Mouse (Mus musculus): ENCODE data around the gene Abhd12. TPM values are rescaled to one million over a fixed set of nuclear protein-coding genes. Genes with fewer than 3 reads are reported as not detected.

The Abhd12 gene
- polyA plus RNA-seq, 1 experiment from 2014 or later, result 89.8 TPM

- WGBS, result 93% methylated on average over 6 of the region's 6 CpGs
Observed at GRCm38 (mm10) chr2:150900341-150900740, 4.2 kb downstream of the Abhd12 start.

DNA sequence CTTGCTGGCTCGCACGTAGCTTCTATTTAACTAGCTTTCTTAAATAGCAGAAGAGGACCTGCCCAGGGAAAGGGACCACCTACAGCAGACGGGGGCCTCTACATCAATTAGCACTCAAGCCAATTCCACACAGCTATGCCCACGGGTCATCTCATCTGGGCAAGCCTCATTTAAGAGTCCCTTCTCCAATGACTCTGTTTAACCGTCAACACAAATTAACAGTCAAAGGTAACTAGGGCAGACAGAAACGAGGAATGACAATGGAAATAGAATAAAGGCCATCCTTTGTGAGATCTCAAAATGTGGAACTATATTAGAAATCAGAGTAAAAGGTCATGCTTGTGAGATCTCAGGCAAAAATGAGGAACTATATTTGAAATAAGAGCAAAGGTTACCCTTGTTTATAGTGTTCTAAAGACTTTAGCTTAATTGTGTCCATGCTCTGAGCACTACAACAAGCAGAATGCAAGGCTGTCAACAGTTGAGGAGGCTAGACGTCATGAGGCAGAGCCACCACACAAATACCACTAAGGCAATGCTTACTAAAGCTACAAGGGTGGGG, 8.8 kb downstream of the Abhd12 start:
- Histone ChIP-seq H3K36me3 (ENCODE audit: control insufficient read depth, insufficient read depth, low read length) (0 out of 2 replicates have a peak, but pooled peaks cover 7% of the 10 kb centered on the region), H3K4me1 (ENCODE audit: control insufficient read depth, insufficient read depth, low read length) (no peaks in the 10 kb centered on the region), H3K27me3 (replicated peaks; ENCODE audit: control insufficient read depth, insufficient read depth, low read length) (no peaks in the 10 kb centered on the region), H3K4me2 (ENCODE audit: low read length) (no peak overlapping the region), H3K4me3 (ENCODE audit: low read depth, low read length) (no peak overlapping the region), H3K27ac (ENCODE audit: low read depth, low read length) (no peak overlapping the region), H3K9me3 (replicated peaks; ENCODE audit: control insufficient read depth, low read length) (no peaks in the 10 kb centered on the region), H3K9ac (ENCODE audit: low read length) (no peak overlapping the region)
- 76% methylated on average over 7 of the region's 7 CpGs for WGBS
- DNase-seq (ENCODE audit: low spot score), result no peak
- ATAC-seq, result no peak

More at GRCm38 (mm10) chr2:150900341-150900740, 4.2 kb downstream of the Abhd12 start:
- Histone ChIP-seq H3K4me1 (ENCODE audit: control insufficient read depth, insufficient read depth, low read length) (peaks cover 12% of the 10 kb centered on the region), H3K4me2 (ENCODE audit: low read length) (no peak overlapping the region), H3K27me3 (replicated peaks; ENCODE audit: control insufficient read depth, insufficient read depth, low read length) (no peaks in the 10 kb centered on the region), H3K4me3 (ENCODE audit: low read depth, low read length) (no peak overlapping the region), H3K27ac (ENCODE audit: low read depth, low read length) (no peak overlapping the region), H3K9me3 (replicated peaks; ENCODE audit: control insufficient read depth, low read length) (no peaks in the 10 kb centered on the region), H3K9ac (ENCODE audit: low read length) (no peak overlapping the region), H3K36me3 (ENCODE audit: control insufficient read depth, insufficient read depth, low read length) (0 out of 2 replicates have a peak, but pooled peaks cover 7% of the 10 kb centered on the region)
- no peak for ATAC-seq
- no peak for DNase-seq (ENCODE audit: low spot score)

DNA sequence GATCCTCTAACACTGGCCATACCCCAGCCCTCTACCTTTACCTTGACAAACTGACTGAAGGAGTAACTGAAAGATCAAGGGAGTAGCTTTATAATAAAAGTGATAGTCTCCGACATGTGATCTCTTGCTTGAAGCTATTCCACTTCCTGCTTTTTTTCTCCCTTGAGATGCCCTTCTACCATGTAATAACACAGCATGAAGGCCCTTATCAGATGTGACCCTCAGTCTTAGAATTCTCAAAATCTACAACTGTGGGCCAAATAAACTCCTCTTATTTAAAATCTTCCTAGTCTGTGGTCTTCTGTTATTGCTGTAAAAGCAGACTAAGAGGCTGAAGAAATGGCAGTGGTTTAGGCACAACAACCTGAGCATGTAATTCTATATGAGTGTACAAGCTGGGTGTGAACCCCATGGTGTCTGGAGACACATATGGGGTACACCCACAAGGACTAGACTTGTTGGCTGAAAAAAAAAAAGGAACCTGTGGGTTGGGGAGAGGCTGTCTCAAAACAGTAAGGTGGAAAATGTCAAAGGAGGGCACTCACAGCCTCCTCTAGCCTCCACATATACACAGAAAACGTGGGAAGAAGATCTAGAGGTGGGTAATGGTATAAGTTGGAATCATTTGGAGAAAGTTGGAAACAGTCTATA, 9.8 kb downstream of the Abhd12 start:
- no peaks in the 10 kb centered on the region for H3K9me3 ChIP-seq (replicated peaks; ENCODE audit: control insufficient read depth, low read length)
- WGBS, result 90% methylated on average over 2 of the region's 2 CpGs
- DNase-seq (ENCODE audit: low spot score) (no peak), ATAC-seq (no peak)
- no peak overlapping the region for H3K4me3 ChIP-seq (ENCODE audit: low read depth, low read length)
- H3K4me2 ChIP-seq (ENCODE audit: low read length), result no peak overlapping the region
- no peak overlapping the region for H3K27ac ChIP-seq (ENCODE audit: low read depth, low read length)
- H3K4me1 ChIP-seq (ENCODE audit: control insufficient read depth, insufficient read depth, low read length), result no peaks in the 10 kb centered on the region
- H3K27me3 ChIP-seq (replicated peaks; ENCODE audit: control insufficient read depth, insufficient read depth, low read length), result no peaks in the 10 kb centered on the region
- H3K36me3 ChIP-seq (ENCODE audit: control insufficient read depth, insufficient read depth, low read length), result no peaks in the 10 kb centered on the region
- no peak overlapping the region for H3K9ac ChIP-seq (ENCODE audit: low read length)

- ATAC-seq (no peak), DNase-seq (ENCODE audit: low spot score) (no peak)
- Histone ChIP-seq H3K4me3 (ENCODE audit: low read depth, low read length) (no peak overlapping the region), H3K27me3 (replicated peaks; ENCODE audit: control insufficient read depth, insufficient read depth, low read length) (no peaks in the 10 kb centered on the region), H3K4me1 (ENCODE audit: control insufficient read depth, insufficient read depth, low read length) (no peaks in the 10 kb centered on the region), H3K9ac (ENCODE audit: low read length) (no peak overlapping the region), H3K27ac (ENCODE audit: low read depth, low read length) (no peak overlapping the region), H3K36me3 (ENCODE audit: control insufficient read depth, insufficient read depth, low read length) (no peaks in the 10 kb centered on the region), H3K9me3 (replicated peaks; ENCODE audit: control insufficient read depth, low read length) (no peaks in the 10 kb centered on the region; the same call in 1 of the 2 replicates), H3K4me2 (ENCODE audit: low read length) (no peak overlapping the region)
- WGBS, result 80% methylated on average over 2 of the region's 2 CpGs
Observed at GRCm38 (mm10) chr2:150887370-150887769, 17.2 kb downstream of the Abhd12 start.

- DNase-seq (ENCODE audit: low spot score) (no peak), ATAC-seq (no peak)
- Histone ChIP-seq H3K27ac (ENCODE audit: low read depth, low read length) (no peak overlapping the region), H3K9ac (ENCODE audit: low read length) (no peak overlapping the region), H3K4me3 (ENCODE audit: low read depth, low read length) (no peak overlapping the region), H3K27me3 (replicated peaks; ENCODE audit: control insufficient read depth, insufficient read depth, low read length) (no peaks in the 10 kb centered on the region), H3K4me1 (ENCODE audit: control insufficient read depth, insufficient read depth, low read length) (no peaks in the 10 kb centered on the region), H3K9me3 (replicated peaks; ENCODE audit: control insufficient read depth, low read length) (no peaks in the 10 kb centered on the region; the same call in 1 of the 2 replicates), H3K36me3 (ENCODE audit: control insufficient read depth, insufficient read depth, low read length) (no peaks in the 10 kb centered on the region), H3K4me2 (ENCODE audit: low read length) (no peak overlapping the region)
Observed at GRCm38 (mm10) chr2:150886315-150886714, 18.2 kb downstream of the Abhd12 start.

DNA sequence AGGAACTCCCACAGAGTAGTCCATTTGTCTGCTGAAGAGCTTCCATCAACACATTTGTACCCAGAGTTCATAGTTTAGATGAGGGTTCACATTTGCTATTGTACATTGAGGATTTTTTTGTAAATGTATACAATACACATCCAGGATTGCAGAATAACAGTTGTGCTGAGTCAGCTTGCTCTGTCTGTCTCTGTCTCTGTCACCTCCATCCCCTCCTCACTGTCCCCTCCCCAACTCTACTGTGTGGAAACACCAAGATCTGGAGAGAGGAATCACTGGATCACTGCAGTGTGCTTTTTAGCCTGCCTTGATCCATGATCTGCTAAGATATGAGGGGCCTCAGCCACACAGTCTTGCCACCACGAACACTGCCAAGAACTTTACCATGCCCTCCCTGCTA, 18.7 kb downstream of the Abhd12 start:
- ATAC-seq (no peak), DNase-seq (ENCODE audit: low spot score) (no peak)
- H3K9me3 ChIP-seq (replicated peaks; ENCODE audit: control insufficient read depth, low read length), result no peaks in the 10 kb centered on the region; the same call in 1 of the 2 replicates
- no peaks in the 10 kb centered on the region for H3K27me3 ChIP-seq (replicated peaks; ENCODE audit: control insufficient read depth, insufficient read depth, low read length)
- no peak overlapping the region for H3K4me2 ChIP-seq (ENCODE audit: low read length)
- no peak overlapping the region for H3K4me3 ChIP-seq (ENCODE audit: low read depth, low read length)
- no peak overlapping the region for H3K27ac ChIP-seq (ENCODE audit: low read depth, low read length)
- no peaks in the 10 kb centered on the region for H3K36me3 ChIP-seq (ENCODE audit: control insufficient read depth, insufficient read depth, low read length)
- H3K4me1 ChIP-seq (ENCODE audit: control insufficient read depth, insufficient read depth, low read length), result no peaks in the 10 kb centered on the region
- WGBS, result 77% methylated on average over 1 of the region's 1 CpGs
- no peak overlapping the region for H3K9ac ChIP-seq (ENCODE audit: low read length)

GRCm38 (mm10) chr2:150884779-150885110, 19.8 kb downstream of the Abhd12 start:
- no peaks in the 10 kb centered on the region for H3K4me1 ChIP-seq (ENCODE audit: control insufficient read depth, insufficient read depth, low read length)
- no peak overlapping the region for H3K27ac ChIP-seq (ENCODE audit: low read depth, low read length)
- no peak overlapping the region for H3K9ac ChIP-seq (ENCODE audit: low read length)
- H3K4me3 ChIP-seq (ENCODE audit: low read depth, low read length), result no peak overlapping the region
- ATAC-seq, result no peak
- WGBS, result 88% methylated on average over 1 of the region's 1 CpGs
- no peaks in the 10 kb centered on the region for H3K27me3 ChIP-seq (replicated peaks; ENCODE audit: control insufficient read depth, insufficient read depth, low read length)
- no peak overlapping the region for H3K4me2 ChIP-seq (ENCODE audit: low read length)
- H3K9me3 ChIP-seq (replicated peaks; ENCODE audit: control insufficient read depth, low read length), result no peaks in the 10 kb centered on the region; the same call in 1 of the 2 replicates
- no peak for DNase-seq (ENCODE audit: low spot score)
- H3K36me3 ChIP-seq (ENCODE audit: control insufficient read depth, insufficient read depth, low read length), result no peaks in the 10 kb centered on the region

GRCm38 (mm10) chr2:150884075-150884778, 20.3 kb downstream of the Abhd12 start:
- H3K9me3 ChIP-seq (replicated peaks; ENCODE audit: control insufficient read depth, low read length), result no peaks in the 10 kb centered on the region; the same call in 1 of the 2 replicates
- DNase-seq (ENCODE audit: low spot score) (no peak), ATAC-seq (0 out of 2 replicates have a peak, but pooled peaks have one; percentile 29)
- H3K4me1 ChIP-seq (ENCODE audit: control insufficient read depth, insufficient read depth, low read length), result no peaks in the 10 kb centered on the region
- H3K4me3 ChIP-seq (ENCODE audit: low read depth, low read length), result no peak overlapping the region
- H3K4me2 ChIP-seq (ENCODE audit: low read length), result no peak overlapping the region
- H3K27me3 ChIP-seq (replicated peaks; ENCODE audit: control insufficient read depth, insufficient read depth, low read length), result no peaks in the 10 kb centered on the region
- H3K27ac ChIP-seq (ENCODE audit: low read depth, low read length), result no peak overlapping the region
- no peaks in the 10 kb centered on the region for H3K36me3 ChIP-seq (ENCODE audit: control insufficient read depth, insufficient read depth, low read length)
- WGBS, result 93% methylated on average over 8 of the region's 8 CpGs
- H3K9ac ChIP-seq (ENCODE audit: low read length), result no peak overlapping the region

GRCm38 (mm10) chr2:150877561-150877960, 27.0 kb downstream of the Abhd12 start:
- no peak overlapping the region for H3K9ac ChIP-seq (ENCODE audit: low read length)
- 87% methylated on average over 4 of the region's 4 CpGs for WGBS

More at GRCm38 (mm10) chr2:150877561-150877960, 27.0 kb downstream of the Abhd12 start:
- H3K27ac ChIP-seq (ENCODE audit: low read depth, low read length), result no peak overlapping the region
- H3K36me3 ChIP-seq (ENCODE audit: control insufficient read depth, insufficient read depth, low read length), result no peaks in the 10 kb centered on the region
- DNase-seq (ENCODE audit: low spot score), result no peak
- no peaks in the 10 kb centered on the region for H3K9me3 ChIP-seq (replicated peaks; ENCODE audit: control insufficient read depth, low read length)
- no peak for ATAC-seq
- H3K4me3 ChIP-seq (ENCODE audit: low read depth, low read length), result no peak overlapping the region
- no peaks in the 10 kb centered on the region for H3K27me3 ChIP-seq (replicated peaks; ENCODE audit: control insufficient read depth, insufficient read depth, low read length)
- no peaks in the 10 kb centered on the region for H3K4me1 ChIP-seq (ENCODE audit: control insufficient read depth, insufficient read depth, low read length)
- no peak overlapping the region for H3K4me2 ChIP-seq (ENCODE audit: low read length)

Data from forebrain, embryonic 14.5 days (tissue).